Mouse (Mus musculus): ENCODE measurements around the gene Gm20662.

GRCm38 (mm10) chr9:107957141-107957540 lies 39.0 kb upstream of the Gm20662 start:
- no peak for TF ChIP-seq GATA1 (IDR thresholded peaks at IDR 0.05; ENCODE audit: low read length)
- no peak for TF ChIP-seq TAL1 (IDR thresholded peaks at IDR 0.05; ENCODE audit: low read length)

Measured in erythroblast, embryonic 14.5 days (primary cell).